Mouse (Mus musculus) common myeloid progenitor, adult 5-6 weeks (primary cell): ENCODE results near the gene Ttc9c. TPM values are rescaled to one million over a fixed set of nuclear protein-coding genes. Genes with fewer than 3 reads are reported as not detected.
"Not testable (repeated sequence)": the region's sequence is repeated elsewhere in the genome, so short reads cannot be mapped to it uniquely, and the experiment has no call there.

ENCODE experiments used
- ATAC-seq: replicated peaks from 2 replicates; pipeline ENCODE4 v1.8.0; 2016; ENCODE audit warnings: low read depth, mild to moderate bottlenecking, moderate TSS enrichment, inconsistent platforms; ENCODE audit not compliant: poor library complexity, severe bottlenecking
- total RNA-seq: library from RNA; stranded (forward); fragments of 200-1000, 187-1606 nt; gene quantifications from 2 replicates; pipeline ENCODE4 v1.2.3, GENCODE M21; 2017

Gene Ttc9c
- 65.7 and 68.2 TPM in 2 replicates for total RNA-seq

- ATAC-seq = peak; percentile 78
These were observed at the start of gene Ttc9c for GRCm38 (mm10) chr19:8818801-8819595. TSS of gene Ttc9c (minus strand) at chr19:8819333.

- no peak for ATAC-seq
These were observed 45.1 kb upstream of the Ttc9c start for GRCm38 (mm10) chr19:8864265-8864664.

GRCm38 (mm10) chr19:8859018-8859417 lies 39.9 kb upstream of the Ttc9c start:
- no peak for ATAC-seq

GRCm38 (mm10) chr19:8857689-8858088 lies 38.6 kb upstream of the Ttc9c start:
- peak; percentile 84 for ATAC-seq

- ATAC-seq = no peak
These were observed 34.0 kb upstream of the Ttc9c start for GRCm38 (mm10) chr19:8853117-8853516.

GRCm38 (mm10) chr19:8852236-8852928 lies 33.2 kb upstream of the Ttc9c start:
- ATAC-seq = no peak

DNA sequence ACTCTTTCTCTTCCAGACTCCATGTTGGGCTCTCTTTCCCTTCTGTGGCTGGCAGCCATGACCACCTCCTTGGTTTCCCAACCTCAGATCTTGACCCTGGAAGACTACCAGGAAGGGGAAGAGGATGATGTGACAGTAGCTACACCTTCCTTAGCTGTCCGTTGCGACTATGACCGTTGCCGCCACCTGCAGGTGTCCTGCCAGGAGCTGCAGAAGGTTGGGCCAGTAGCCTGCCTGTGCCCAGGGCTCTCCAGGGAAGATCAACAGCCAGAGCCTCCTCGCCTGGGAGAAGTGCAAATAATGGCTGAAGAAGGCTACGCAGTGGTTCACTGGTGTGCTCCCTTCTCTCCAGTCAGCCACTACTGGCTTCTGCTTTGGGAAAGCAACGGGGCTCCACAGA lies 32.5 kb upstream of the Ttc9c start:
- no peak for ATAC-seq

- ATAC-seq = no peak
These were observed 31.3 kb upstream of the Ttc9c start, which contains the start of gene Lrrn4cl for GRCm38 (mm10) chr19:8850402-8850901. TSS of gene Lrrn4cl (plus strand) at chr19:8850768.

DNA sequence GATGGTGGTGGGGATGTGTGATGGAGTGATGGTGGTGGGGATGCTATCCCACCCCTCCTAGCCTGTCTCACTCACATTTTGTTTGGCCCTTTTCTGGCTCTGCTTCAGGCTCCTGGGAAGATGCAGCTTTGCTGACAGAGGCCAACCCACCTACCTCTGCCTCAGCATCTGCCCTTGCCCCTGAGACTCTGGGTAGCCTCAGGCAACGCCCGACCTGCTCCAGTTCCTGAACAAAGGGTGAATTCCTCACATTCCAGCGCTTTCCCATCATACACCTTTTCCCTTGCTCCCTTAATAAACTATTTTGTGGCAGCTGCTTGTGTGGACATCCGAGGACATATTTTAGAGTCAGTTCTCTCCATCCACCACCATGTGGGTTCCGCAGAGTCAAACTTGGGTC lies 29.2 kb upstream of the Ttc9c start:
- ATAC-seq = no peak

- ATAC-seq = peak; percentile 45; the same call in 1 of the 2 replicates
These were observed 25.4 kb upstream of the Ttc9c start for GRCm38 (mm10) chr19:8844371-8845129.

DNA sequence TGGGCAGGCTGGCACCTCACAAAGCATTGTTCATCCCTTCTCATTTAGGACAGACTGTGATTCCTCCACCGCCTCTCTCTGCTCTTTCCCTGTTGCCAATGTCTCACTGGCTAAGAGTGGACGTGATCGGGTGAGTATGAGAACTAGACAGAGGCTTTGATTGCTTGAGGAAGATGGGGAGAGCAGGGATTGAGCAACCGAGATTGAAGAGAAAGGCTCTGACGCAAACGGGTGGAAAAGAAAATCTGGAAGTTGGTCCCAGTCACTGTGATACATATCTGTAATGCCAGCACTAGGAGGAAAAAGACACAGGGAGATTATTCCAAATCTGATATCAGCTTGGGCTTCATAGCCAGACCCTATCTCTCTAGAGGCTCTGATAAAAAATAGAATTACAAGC lies 23.8 kb upstream of the Ttc9c start:
- no peak for ATAC-seq

GRCm38 (mm10) chr19:8841012-8841411 lies 21.9 kb upstream of the Ttc9c start:
- no peak for ATAC-seq

GRCm38 (mm10) chr19:8839908-8840791 lies 21.0 kb upstream of the Ttc9c start:
- peak; percentile 66 for ATAC-seq

DNA sequence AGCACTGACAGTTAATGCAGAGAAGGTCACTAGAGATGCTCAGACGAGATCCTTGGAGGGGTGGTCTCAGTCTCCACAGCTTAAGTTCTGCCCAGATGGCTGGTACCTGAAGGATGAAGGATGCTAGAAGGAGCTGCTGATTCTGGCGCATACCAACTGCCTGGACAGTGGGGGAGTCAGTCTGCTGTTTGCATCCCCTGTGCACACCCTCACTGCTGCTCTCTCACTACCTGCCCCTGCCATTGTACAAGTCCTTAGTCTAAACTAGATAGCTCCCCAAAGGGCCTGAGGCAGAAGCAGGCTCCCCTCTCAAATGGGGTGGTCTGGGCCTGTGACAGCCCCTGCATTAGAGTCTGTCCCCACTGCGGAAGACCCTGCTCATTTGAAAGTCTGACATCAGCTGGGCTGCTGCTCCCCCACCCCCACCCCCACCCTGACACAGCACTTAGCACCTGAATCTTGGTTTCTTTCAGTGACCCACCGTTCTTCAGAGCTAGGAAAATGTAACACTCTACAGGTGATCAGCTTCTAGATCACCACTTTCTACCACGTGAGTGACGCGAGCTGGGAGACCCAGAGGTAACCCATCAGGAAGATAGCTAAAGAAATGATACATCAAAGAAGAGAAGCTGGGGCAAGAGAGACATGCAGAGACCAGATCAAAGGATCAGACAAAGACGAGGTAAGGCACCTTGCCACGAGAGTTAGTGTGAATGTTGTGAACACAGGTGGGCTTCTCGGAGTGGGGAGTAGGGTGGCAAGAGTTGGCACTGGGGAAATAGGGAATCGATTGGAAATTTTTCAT lies 20.2 kb upstream of the Ttc9c start, which contains the start of gene Gng3:
TSS of gene Gng3 (minus strand) at position 92 of the 805 bp plus-strand sequence.
- no peak for ATAC-seq

- ATAC-seq = no peak
These were observed 19.1 kb upstream of the Ttc9c start for GRCm38 (mm10) chr19:8838041-8838730.

DNA sequence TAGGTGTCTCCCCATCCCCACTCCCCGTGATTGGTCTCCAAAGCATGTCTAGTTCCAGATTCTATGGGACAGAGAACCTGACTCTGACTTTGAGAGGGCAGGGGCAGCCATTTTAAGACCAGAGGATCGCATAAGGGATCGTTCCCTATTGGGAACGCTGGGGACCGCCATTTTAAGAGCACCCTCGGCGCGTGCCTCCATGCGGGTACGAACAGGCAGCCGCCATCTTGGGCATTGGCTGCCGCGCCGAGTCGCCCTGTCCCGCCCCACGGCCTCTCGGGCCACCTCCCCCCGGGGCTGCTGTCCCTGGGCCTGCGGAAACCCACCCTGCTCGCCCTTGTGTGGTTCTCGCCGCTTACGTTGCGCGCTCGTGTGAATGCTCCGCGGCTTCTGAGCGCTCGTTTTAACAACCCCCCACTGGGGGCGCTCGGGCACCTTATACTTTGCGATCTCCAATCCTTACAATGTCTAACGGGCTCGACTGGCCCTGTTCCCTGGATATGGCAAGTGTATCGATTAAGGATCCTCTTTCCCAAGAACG lies 18.2 kb upstream of the Ttc9c start, which contains the start of gene Bscl2:
TSS of gene Bscl2 (plus strand) at position 217 of the 541 bp plus-strand sequence.
- ATAC-seq = peak; percentile 78

- not testable (repeated sequence) for ATAC-seq
These were observed 17.2 kb upstream of the Ttc9c start for GRCm38 (mm10) chr19:8836327-8836726.

DNA sequence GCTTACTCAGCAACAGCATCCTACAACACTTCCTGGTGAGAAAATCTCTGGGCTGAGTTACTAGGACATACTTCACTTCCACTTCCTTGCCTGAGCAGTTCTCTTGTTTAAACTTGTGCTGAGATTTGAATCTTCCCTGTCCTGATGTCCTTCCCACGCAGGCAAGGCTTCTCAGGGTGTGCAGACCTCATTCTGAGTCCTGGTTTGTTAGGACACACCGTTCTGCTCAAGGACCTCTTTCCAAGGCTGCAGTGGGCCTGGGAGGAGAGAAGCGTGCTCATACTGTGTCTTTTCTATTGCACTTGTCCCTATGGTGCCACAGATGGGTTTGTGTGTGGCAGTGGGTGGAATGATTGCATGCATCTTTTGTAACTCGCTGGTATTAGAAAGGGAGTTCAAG lies 13.8 kb upstream of the Ttc9c start:
- no peak for ATAC-seq
